Mouse (Mus musculus): ENCODE data around the gene Dpm1.

Dpm1 gene

DNA sequence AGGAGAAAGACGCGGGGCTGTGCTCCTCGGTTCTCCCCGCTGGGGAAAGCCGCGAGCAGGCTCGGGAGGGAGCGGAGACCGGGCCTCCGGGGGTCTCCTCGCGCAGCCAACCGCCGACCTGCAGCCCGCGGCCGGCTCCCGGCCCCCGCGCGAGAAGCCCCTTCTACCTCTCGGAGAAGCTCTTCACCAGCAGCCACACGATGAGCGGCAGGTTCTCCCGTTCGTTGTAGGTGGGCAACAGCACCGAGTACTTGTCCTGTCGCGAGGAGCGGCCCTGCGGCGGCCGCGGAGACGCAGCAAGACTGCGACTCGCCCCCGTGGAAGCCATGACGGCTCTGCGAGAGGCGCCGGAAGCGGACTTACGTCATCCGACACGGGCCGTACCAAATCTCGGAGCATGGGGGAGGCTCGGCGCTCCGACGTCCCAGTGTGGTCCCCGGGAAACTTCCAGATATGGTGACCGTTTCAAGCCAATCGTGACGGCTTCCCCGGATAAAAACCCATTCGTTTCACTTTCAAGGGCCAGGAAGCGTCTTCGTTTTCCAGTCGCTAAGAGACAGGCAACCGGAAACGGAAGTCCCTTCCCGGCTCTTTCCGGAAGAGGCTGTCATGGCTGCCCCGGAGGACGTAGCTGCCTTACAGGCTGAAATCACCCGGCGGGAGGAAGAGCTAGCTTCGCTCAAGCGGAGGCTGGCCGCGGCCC, at the start of gene Dpm1, which contains the start of the genes Gm20716 and Mocs3:
TSS of gene Dpm1 (minus strand) at position 566 of the 703 bp plus-strand sequence.
TSS of gene Gm20716 (minus strand) at position 339 of the 703 bp plus-strand sequence.
TSS of gene Mocs3 (plus strand) at position 597 of the 703 bp plus-strand sequence.
- peak; percentile 93 for DNase-seq (ENCODE audit: low spot score)

DNA sequence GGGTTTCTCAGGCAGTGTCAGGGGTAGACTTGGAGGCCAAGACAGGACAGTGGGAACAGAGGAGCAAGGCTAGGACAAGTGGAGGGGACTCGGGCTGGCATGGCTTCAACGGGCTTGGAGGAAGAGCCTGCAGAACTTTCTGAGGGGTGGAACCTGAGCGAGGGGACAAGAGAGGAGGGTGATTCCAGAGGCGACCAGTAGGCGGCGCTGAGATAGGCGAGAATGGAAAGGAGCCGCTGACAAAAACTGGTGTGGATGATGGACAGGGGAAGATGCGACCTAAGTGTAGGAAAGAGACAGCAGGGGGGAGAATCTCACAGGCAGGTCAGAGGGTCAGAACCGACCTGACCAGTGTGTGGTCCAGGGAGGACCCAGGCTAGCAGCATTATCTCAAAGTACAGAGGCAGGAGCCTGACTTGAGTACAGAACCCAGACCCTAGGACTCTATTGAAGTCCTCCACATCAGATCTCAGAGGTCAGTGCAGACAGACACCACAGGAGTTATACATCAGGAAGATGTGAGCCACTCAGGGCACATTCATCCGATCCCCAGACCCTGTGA, 44.1 kb upstream of the Dpm1 start:
- peak; percentile 78 for DNase-seq (ENCODE audit: low spot score)

DNA sequence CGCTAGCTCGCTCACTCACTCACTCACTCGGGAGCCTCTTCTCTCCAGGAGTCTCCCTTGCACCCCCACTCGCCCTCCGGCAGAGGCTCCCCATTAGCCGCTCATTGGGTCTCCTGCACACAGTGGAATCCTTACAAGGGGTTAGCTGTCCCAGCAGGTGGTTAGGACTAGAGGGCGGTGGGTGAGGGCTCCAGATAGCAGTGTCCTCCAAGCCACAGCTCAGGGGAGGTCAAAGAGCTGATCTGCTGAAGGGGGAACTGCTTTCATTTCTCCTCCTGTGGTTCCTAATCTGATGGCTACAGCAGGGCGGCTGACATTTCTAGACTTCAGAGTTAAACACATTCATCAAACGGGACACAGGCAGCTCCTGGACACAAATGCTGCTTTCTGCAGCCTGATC, 43.0 kb upstream of the Dpm1 start:
- DNase-seq (ENCODE audit: low spot score) = no peak

DNA sequence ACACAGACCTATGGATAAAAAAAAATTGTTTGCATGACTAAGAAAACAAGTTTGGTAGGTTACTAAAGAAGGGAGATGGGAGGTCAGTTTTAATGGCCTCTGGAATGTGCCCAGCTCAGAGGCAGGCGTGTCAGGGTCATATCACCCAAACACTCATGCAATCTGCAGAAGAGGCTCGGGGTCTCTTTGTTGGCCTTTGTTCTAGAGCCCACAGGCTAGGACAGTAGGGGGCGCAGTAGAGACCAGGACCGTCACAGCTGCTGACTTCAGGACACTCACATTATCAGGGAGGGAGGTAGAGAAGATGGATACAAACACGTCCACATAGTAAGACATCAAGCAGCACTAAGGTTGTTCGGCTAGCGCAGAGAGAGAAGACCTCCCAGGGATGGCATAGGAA, 37.6 kb upstream of the Dpm1 start:
- peak; percentile 78 for DNase-seq (ENCODE audit: low spot score)

DNA sequence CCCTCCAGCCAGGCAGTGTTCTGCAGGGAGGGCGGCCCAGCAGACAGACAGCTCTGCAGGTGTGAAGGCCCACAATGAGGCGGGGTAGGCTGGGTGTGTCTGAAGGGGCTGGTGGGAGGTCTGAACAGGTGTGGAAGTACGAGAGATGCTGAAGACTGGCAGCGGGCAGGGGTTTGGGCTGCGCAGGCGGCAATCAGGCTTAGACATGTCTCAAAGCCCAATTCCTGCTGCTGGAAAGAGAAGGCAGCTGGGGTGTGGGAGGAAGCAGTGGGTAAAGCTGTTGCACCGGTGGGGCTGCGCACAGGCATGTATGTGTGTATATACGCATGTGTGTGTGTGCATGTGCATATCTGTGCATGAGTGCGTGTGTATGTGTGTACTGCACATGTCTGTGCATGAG, 30.5 kb upstream of the Dpm1 start:
- DNase-seq (ENCODE audit: low spot score) = no peak

DNA sequence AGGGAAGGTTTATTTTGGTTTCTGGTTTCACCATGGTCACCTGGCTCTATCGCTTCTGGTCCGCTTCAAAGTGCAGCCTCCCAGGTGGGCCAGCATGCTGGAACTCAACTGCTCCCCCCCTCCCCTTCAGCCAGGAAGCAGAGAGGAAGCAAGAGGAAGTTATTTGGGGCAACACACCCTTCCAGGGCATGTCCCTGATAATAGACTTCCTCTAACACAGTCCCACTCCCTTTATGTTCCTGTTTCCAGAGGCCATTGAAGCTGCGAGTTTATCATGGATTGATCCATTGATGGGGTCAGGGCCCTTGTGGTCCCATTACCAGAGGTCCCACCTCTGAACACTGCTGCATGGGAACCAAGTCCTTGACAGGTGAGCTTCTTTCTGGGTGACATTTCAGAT, 29.7 kb upstream of the Dpm1 start:
- no peak for DNase-seq (ENCODE audit: low spot score)

DNA sequence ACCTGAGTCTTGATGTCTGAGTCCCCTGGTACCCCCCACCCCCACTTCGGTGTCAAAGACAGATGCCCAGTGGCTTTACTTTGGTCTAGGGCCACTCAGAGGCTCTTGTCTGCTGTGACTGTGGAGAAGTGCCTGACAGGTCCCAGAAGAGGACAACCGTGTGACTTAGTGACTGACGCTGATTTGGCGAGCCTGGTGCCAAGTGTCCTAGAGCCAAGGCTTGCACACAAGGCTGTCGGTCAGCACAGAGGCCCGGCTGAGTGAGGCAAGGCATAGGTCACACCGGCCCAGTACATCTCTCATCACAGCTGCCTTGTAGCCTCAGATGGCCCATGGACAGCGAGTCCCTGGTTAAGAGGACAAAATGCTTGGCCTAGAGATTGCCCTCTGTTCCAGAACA, 28.7 kb upstream of the Dpm1 start:
- DNase-seq (ENCODE audit: low spot score) = no peak

DNA sequence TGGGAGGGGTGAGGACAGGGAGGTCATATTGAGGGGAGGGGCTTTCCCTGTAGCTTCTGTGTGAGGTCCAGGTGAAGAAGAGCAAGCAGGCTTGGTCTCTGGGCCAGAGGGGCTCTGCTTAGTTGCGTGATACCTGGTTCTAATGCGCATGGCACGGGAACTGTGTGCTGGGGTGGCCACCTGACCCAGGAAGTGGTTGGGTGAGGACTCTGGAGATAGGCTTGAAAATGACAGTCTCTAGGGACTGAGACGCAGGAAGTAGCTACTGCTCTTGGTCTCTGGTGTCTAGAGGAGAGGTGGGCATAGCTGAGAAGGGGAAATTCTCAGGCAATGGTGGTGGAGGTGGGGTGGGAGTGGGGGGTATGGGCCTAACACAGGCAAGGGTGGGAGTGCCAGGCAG, 26.8 kb upstream of the Dpm1 start:
- DNase-seq (ENCODE audit: low spot score) = no peak

DNA sequence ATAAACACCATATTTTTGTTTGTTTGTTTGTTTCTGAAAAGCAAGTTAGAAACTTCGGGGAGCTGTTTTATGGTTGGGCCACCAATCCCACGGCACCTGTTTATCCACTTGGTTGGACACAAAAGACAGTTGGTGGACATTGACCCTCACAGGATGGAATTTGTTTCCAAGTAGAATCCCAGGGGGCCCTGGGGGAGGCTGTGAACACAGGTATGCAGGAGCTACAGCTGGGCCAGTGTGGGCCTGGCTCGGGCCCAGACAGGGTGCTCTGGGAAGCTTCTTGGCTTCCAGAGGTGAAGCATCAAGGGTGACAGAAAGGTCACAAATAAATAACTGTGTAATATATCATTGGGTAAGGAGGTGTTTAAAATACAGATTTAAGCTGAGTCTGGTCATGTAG, 26.1 kb upstream of the Dpm1 start:
- DNase-seq (ENCODE audit: low spot score) = no peak

DNA sequence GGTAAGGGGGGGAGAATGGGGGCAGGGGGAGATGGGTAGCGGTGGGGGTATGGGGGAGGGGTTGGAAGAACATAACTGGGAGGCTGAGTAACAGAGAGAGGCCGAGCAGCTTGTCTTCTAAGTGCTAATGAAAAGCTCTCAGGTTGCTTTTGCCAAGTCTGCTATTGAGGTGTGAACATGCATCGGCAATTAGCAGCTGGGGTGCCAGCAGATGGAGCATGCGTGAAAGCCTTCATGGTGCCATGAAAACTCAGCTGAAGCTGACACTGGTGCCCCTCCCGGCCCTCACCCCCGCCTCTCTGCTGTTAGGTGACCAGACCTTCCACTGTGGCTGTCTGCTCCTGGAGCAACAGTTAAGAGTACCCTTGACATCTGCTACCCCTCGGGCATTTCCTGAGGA, 23.4 kb upstream of the Dpm1 start:
- no peak for DNase-seq (ENCODE audit: low spot score)

DNA sequence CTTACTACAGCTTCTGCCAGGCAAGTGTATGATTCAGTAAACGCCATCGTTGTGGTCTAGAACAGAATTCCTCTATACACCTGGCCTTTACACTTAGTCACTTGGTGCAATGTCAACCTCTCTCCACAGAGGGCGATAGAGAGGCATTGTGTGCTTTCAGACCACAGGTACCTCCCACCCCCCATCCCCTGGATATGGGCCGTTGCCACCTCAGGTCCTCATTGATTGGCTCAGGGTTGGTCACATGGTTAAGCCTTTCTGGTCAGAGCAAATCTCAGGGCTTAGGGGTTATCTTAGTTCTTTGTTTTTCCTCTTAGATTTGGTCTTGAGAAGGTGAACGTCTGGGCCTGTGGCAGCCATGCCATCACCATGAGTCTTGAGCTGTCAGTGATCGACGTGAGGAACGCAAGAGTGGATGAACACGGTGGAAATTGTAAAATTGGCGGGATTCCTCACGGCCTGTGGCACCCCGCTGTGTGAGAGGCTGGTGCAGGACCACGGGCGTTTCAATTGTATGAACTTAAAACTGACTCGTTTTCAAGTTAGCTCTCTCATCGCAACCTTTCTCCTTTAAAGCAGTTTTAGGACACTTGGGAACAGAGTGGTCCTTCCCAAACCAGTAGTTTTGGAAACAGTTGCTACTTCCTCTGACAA, 22.4 kb upstream of the Dpm1 start:
- peak; percentile 87 for DNase-seq (ENCODE audit: low spot score)

DNA sequence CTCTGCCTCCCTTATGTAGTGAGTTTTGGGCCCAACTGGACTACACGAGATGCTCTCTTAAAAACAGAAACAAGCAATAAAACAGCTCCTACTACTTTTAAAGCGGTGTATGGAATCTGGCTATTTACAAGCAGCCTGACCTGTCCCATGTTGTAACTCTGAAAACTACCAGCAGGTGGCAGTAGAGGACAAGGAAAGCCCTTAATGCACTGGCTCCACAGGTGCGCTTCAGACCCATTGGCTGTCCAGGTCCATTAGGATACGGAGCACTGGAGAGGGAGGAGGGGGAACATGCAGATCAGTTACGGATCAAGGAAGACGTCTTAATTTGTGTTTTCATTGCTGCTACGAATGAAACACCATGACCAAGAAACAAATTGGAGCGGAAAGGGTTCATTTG, 19.9 kb upstream of the Dpm1 start:
- peak; percentile 93 for DNase-seq (ENCODE audit: low spot score)

DNA sequence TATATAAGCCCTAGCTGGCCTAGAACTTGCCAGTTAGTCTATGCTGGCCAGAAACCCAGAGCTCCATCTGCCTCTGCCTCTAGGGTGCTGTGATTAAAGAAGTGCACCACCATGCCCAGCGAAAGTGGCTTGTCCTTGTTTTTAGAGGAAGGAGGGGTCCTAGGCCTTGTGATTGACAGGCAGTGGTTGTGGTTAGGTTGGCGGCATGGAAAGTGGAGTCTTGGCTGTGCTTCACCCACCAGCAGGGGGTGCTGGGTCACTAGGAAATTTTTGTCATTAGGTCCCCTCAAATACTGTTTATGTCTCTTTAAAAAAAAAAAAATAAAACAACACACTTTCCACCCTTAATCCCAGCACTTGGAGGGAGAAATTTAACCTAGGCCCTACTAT, 18.5 kb upstream of the Dpm1 start:
- peak; percentile 64 for DNase-seq (ENCODE audit: low spot score)

DNA sequence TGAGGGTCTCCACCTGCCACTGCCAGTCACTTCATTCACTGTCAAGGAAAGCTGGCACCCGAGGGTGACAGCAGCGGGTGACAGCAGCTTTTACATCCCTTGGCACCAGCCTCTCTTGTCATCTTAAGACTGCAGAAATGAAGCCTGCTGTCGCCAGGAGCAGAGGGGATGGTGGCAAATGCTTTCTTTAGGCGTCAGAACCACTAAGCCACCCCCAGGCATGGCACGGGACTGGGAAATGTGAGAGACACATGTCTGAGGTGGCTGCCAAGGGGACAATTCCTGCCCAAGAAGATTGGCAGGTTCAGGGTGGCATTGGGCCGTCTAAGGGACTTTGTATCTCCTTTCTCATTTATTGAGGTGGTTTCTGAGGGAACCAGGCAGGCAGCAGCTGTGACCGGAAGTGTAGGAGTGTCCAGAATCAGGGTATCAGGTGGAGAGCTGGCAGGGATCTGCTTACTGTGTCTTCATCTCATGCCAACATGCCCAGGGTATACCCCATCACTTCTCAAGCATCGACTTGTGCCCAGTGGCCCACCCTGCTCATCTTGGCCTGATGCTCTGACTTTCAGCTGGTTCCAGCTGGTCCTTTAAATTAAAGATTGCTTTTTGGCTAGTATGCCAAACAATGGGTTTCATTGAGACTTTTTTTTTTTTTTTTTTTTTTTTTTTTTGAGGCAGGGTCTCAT, 17.9 kb upstream of the Dpm1 start:
- no peak for DNase-seq (ENCODE audit: low spot score)

DNA sequence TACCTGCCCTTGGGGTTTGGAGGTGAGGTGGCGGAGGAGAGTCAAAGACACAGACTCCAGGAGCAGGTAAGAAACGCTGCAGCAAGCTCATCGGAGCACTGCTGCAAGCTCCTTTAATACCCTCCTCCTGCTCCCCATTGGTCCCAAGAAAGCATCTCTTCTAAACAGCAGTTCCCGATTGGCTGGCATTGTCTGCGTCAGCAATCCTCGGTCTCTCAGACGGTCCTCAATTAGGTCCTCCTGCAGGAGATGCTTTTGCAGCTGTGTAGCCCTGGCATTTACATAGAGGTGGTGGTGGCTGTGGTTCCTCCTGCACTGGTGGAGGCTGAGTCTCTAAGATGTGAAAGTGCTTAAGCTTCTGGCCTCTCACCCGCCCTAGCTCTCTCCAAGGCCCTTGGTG, 15.2 kb upstream of the Dpm1 start:
- DNase-seq (ENCODE audit: low spot score) = no peak

DNA sequence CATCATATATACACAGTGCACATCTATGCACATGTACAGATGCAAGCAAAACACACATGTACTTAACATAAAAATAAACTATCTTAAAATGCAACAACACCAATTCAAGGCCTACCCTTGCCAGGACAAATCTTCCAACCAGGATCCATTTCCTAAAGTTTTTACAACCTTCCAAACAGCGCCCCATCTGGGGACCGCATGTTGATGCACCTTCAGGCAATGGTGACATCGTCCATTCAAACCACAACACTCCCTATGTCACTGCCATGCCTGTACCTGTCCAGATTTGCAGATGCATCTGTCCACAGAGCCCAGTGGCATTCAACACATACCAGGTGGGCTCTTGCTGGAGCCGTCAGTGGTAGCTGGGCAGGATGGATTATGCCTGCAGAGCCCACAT, 12.9 kb upstream of the Dpm1 start:
- no peak for DNase-seq (ENCODE audit: low spot score)

DNA sequence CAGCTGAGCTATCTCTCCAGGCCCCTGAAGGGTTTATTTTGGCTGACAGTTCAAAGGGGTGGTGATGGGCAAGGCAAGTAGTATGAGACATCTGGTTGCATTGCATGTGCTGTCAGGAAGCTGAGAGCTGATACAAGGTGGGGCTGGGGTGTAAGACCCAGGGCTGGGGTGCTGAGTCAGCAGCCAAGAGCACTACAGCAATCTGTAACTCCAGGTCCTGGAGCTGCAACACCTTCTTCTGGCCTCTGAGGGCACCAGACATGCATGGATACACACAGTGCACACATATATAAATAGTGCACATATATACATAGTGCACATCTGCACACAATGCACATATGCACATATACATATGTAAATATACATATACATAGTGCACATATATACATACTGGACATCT, 12.4 kb upstream of the Dpm1 start:
- no peak for DNase-seq (ENCODE audit: low spot score)

DNA sequence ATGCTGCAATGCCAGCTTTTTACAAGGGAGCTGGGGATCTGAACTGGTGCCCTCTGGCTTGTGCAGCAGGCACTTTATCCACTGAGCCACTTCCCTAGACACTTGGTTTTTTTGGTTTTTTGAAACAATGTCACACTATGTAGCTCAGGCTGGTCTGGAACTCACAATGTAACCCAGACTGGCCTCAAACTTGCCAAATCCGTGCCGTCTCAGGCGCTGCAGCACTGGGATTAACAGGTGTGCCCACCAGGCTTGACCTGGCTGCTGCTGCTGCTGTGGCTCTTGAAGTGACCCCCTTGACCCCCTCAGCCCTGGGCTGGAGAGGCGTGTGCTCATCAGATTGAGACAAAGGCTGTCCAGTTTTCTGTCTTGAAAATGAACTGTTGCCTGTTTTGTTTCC, 7.9 kb upstream of the Dpm1 start:
- DNase-seq (ENCODE audit: low spot score) = no peak

DNA sequence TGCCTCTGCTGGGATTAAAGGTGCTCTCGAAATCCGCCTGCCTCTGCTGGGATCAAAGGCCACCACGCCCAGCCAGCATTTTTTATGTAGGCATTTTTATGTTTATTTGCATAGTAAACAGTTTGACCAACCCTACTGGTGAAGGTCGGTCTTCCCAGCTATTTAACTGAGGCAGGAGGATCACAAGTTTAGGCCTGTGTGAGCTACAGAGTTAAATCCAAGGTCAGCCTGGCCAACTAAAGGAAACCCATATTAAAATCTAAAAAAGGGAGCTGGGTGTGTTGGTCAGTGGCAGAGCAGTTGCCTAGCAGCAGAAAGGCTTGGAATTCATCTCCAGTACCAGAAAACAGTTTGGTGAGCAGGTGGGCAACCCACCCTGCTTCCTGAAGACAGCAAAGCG, 2.9 kb upstream of the Dpm1 start:
- no peak for DNase-seq (ENCODE audit: low spot score)

DNA sequence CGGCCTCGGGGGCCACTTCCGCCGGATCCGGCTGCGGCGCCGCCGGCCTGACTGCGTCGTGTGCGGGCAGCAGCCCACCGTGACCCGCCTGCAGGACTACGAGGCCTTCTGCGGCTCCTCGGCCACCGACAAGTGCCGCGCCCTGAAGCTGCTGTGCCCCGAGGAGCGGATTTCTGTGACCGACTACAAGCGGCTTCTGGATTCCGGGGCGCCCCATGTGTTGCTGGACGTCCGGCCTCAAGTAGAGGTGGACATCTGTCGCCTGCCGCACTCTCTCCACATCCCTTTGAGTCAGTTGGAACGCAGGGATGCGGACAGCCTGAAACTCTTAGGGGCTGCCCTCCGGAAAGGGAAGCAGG, 1.1 kb upstream of the Dpm1 start:
- no peak for DNase-seq (ENCODE audit: low spot score)

DNA sequence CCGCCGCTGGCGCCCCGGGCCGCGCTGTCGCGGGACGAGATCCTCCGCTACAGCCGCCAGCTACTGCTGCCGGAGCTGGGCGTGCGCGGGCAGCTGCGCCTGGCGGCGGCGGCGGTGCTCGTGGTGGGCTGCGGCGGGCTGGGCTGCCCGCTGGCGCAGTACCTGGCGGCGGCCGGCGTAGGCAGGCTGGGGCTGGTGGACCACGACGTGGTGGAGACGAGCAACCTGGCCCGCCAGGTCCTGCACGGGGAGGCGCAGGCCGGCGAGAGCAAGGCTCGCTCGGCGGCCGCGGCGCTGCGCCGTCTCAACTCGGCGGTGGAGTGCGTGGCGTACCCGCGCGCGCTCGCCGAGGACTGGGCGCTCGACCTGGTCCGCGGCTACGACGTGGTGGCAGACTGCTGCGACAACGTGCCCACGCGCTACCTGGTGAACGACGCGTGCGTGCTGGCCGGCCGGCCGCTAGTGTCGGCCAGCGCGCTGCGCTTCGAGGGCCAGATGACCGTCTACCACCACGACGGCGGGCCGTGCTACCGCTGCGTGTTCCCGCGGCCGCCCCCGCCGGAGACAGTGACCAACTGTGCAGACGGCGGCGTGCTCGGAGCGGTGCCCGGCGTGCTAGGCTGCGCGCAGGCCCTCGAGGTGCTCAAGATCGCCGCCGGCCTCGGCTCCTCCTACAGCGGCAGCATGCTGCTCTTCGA, 531 bp upstream of the Dpm1 start:
- no peak for DNase-seq (ENCODE audit: low spot score)
